Mouse (Mus musculus): ENCODE measurements at regions not wholly inside any gene's neighbourhood (a gene's known extent, or its start where the extent isn't known, plus 50 kb on each side); places are given as distances from the start of the nearest gene placed in this dataset.

DNA sequence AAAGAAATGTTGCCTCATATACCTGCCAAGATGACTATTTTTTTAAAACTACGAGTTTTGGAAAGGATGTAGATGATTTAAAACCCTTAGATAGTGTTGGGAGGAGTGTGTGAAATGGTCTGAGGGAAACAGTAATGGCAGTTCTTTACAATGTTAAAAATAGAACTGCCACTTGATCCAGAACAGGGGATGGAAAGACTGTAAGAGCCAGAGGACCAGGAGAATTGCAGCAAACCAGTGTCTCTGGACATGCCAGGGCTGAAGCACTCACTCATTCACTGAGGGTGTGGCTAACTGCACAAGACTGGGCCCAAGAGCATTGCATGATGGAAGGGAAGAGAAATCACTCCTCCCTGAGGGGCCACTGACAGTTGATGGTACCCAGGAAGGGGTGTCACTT, 53.9 kb upstream of the Rasgef1b start:
- DNase-seq = no peak

DNA sequence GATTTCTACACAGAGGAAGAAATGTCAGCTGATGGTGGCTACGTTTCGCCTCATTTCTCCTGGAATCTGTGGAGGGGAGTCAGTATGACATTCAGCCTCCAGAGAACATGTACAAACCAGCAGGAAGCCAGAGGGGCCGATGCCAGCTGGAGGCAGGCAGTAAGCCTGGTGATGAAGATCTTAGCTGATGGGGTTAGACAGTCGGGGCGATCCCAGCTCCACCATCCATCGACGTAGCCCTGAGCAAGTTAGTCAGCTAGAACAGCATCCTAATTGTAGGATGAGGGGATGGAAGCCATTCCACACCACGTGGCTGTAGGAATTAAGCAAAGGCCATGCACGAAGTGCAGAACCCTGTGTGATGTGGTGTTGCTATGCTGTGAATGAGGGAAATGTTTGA, 57.0 kb upstream of the Rasgef1b start:
- no peak for DNase-seq

DNA sequence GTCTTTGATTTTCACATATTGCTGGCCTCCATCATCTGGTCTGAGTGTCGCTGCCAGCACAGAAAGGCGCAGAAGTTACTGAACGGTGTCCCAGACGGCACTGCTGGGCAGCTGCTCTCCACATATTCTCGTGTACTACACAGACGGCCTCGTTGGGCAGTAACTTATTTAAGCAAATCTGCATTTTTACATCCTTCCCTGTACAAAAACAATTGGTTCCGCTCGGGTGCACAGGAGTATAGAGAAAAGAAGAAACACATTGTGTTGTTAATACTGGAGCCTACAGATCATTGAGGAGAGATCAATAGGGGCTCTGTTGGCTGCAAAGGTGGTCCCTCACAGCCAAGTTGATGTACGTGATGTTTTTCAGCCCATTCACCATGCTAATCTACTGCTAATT, 58.4 kb upstream of the Rasgef1b start:
- DNase-seq = no peak

DNA sequence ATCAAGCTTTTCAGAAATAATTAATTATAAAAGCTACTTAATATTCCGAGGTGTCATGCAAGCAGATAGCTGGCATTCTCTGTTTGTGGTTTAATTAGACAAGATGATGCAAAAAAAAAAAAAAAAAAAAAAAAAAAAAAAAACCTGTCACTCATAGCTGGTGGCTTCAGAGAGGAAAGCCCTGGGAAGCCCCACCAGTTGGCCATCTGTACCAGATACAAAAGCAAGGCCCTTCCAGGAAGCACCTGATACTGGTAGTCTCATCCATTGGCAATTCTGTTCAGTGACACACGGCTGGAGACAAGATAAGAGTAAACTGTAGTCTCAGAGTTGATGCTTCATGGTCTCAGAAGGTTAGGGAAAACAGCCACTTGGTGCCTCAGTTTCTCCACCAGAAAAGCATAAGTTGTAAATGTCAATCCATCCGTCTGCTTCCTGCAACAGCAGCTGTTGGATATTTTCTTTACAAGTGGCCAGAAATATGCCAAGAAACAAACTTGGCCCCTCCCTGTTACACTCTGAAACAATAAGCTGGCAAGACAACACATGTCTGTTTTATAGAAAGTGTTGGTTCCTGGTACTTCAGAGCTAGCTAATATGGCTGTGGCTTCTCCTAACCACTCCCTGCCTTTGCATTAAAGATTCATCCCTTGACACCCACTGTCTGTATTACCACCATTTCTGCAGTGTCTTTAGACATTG, 59.0 kb upstream of the Rasgef1b start:
- no peak for DNase-seq

DNA sequence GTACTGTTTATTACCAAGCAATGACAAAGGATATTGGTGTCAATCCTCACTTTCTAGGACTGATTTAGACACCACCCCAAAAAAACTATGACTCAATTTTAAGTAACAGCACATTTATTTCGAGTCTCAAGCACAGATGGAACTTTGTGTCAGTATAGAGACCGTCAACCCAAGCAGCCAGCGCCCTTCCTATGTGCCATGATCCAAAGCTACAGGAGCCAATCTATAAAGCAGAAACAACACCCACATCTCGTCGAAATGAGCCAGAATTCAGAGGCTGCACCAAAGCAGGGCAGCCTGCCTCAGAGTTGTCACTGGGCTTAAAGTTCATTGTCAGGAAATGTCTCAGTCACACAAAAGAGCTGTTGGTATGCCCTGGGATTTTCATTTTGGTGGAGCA, 61.9 kb upstream of the Rasgef1b start:
- DNase-seq = no peak

DNA sequence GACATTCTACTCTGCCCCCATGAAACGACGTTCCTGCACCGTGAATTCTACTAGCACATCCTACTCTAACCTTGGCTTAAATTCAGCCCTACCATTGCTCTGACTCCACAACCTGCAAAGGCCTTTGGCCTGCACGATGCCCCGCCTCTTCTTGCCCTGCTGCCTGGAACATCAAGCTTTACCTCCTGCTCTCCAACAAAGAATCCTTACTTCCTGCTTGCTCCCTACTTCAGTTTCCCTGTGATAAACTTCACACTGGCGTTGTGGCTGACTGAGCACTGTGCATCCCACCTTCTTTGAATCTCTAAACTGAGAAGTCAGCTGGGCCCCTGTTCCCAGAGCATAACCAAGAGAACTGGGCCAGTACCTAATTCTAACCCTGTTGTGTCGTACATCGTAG, 71.7 kb upstream of the Rasgef1b start:
- DNase-seq = no peak

DNA sequence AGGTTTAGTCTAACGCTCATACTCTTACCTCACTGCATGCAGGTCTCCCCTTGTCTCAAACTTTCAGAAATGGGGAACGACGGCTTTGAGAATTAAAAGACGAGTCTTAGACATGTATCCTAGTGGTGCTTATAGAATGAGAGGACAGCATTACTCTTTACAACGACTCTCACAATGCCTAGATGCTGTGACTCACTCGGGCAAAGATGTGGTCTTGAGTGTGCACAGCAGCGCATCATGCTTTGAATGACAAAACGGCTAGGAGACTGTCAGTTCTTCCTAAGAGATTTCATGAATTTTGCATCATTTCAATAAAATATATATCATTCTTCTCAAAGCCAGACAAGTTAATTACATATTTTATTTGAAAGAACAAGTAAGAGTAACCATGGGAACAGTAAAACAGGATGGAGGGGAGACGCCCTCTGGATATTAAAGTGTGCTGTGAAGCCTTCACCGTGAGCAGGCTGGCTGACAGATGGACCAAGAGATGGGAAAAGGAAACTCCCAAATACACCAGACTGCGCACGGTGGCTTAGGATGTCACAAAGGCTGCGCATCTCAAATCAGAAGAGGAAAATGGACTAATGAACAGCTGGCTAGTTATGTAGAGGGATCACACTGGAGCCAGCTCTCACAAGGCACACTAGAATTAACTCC, 73.1 kb upstream of the Rasgef1b start:
- no peak for DNase-seq

DNA sequence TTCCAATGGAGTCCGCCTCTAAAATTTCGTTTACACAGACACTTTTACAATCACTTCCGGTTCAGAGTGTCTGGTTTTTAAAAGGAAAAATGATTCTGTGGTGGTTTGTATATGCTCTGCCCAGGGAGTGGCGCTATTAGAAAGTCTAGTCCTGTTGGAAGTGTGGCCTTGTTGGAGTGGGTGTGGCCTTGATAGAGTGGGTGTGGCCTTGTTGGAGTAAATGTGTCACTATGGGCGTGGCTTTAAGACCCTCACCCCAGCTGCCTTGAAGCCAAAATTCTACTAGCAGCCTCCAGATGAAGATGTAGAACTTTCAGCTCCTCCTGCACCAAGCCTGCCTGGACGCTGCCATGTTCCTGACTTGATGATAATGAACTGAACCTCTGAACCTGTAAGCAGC, 79.2 kb upstream of the Vamp9 start:
- DNase-seq = no peak

DNA sequence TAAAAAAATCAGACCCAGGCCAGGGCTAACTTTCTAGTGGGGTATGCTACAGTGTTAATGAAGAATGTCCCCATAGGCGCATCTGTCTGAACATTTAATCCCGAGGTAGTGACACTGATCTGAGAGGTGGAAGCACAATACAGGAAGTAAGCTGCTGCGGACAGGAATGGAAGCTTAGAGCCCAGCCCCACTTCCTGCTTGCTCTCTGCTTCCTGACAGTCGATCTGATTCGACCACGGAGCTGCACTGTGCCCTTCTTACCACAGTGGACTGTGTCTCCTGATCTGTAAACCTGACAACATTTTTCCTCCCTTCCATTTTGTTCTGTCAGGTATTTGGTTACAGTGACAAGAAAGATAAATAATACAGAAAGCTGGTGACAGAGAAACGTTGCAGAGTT, 77.5 kb upstream of the Vamp9 start:
- DNase-seq = peak; percentile 42

DNA sequence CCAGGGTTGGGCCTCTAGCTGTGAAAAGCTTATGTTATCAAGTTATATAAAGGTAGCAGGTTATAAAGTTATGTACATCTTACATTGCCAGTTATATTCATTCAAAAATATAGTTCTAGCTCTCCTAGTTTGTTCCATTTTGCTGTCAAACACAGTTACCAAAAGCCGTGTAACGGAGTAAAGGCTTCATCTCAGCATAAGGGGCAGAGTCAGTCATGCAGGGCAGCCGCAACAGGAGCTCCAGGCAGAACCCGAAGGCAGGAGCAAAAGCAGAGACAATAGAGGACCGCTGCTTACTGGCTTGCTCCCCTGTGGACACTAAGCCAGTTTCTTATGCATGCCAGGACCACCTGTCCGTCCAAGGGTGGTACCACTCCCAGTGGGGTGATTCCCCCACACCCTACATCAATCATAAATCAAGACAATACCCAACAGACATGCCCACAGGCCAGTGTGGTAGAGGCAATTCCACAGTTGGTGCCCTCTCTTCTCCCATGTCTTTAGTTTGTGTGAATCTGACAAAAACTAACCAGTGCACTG, 67.7 kb upstream of the Vamp9 start:
- no peak for DNase-seq

DNA sequence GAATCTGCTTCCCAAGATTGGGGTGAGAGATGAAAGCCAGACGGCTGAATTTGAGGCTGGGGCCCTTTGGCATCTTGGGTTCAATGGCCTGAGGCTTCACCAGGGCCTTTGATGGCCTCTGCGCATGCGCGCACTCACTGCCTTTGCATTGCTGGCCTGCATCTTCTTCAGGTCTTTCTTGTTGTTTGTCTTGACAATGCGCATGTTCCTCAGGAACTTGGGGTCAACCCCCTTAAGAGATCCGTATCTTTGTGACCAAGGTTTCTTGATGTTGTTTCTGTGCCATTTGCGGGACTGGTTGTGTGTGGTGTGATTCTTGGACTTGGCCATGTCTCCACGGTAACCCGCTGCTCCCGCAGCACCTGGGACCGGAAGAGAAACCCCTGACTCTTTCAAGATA, 66.4 kb upstream of the Vamp9 start:
- no peak for DNase-seq

DNA sequence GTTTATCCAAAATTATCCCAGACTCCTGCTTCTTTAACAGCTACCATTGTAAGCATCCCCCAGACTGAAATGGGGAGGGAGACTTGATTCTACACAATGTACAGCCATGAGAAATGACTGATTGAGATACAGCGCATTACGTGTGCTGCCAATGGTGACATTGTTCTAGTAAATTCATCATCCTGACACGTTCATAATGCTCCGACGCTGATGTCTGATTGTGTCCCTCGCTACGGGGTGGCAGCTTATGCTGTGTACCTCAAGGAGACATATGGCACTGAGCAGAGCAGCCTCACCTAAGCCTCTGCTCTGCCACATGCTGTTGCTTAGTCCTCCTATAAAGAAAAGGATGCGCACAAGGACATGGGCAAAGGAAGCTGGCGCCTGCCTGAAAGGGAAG, 65.2 kb upstream of the Vamp9 start:
- no peak for DNase-seq

DNA sequence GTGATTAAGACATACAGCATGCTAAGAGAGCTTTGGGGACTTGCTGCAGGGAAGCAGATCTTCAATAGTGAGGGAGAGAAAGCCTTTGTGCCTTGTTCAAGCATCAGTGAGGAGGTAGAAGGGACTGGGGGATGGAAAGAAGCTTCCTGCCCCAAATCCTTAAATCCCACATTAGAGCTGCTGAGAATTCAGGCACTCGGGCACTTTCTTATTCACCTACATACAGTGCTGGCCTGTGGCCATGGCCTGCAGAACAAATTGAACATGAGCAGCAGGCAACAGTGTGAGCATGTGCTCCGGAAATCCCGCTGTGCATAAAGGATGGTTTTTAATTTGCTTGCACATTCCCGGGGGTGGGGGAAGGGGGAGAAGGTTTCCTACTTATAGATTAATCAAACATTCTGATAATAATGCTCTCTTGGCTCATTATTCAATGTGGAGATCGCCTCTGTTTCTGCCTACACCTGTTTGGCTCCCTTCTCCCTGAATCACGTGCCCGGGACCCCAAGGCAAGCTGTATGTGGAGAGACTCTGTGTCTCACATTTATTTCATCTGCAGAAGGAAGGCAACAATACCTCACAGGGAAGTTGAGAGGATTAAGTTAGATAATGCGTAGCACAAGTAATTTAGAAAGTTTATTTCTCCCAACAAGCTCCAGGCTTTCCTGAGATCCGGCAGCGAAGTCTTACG, 60.3 kb upstream of the Vamp9 start:
- no peak for DNase-seq

DNA sequence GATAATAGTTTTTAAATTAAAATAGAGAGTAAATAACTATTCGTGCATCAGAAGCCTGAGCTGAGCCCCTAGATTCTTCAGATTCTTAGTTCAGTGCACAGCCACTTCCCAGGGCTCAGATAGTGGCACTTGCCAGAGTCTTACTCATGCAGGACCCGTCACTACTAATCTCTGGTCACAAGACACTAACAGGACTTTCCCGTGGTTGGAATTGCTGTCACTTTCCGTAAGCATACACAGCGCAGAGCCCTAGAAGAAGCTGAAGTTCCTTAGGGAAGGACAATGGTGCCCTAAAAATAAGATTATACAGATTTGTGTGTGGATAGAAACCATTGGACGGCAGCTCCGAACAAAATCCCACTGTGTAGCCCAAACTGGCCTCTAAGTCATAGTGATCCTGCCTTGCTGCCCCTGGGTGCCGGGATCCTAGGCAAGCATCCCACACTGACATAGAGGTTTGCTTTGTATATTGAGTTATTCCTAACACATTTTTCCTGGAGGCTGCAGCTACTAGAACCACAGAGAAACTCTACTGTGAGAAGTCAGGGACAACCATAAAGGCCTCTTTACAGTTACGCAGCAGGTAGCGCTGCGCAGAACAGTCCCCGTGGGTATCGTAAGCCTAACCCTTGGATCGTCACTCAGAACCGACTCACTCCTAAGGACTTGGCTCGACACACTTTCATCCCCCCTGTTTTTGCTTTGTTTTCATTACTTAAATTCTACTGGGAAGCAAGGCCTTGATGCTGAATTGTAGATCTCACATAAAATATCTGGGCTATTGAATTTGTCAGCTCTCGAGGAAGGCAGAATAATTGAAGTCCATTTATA, 57.7 kb upstream of the Vamp9 start:
- no peak for DNase-seq

DNA sequence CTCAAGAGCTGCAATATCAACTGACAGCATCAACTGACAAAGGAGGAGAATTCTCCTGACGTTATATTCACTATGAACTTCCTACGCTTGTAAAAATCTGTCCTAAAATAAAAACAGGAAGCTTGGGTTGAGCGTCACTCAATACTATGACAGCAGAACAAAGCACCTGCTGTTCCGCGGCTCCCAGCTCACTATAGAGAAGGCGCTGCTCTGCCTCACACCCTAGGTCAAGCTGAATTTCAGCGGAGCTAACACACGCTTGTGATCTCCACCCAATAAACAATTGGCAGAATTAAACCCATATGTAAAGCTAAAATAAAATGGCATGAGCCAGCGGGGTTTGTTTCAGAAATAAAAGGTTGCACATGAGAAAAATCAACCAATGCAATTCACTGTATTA, 57.1 kb upstream of the Vamp9 start:
- DNase-seq = no peak

DNA sequence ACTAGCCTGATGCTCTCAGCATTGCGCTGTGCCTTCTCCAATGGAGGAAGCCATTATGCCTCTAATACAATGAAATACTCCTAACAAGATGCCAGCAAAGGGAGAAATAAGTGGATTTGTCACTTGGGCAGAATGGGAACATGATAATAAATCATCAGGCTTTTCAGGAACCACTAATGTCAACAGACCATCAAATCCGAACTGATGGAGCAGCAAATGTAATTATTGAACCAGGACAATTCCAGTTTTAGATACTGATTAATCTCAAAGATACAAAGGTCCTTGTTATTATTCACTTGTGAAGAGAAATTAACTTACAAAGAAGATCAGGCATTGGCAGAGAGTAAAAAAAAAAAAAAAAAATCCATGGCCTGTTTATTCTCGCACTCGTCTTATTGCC, 53.7 kb upstream of the Vamp9 start:
- DNase-seq = no peak
